Mouse (Mus musculus) intestine, embryonic 15.5 days (tissue): ENCODE results near the gene Sgip1. TPM values are rescaled to one million over a fixed set of nuclear protein-coding genes. Genes with fewer than 3 reads are reported as not detected.

Source experiments
- ATAC-seq: fragments of 200-750 bp; cut with Nextera tagmentation; 2 replicates; pipeline ENCODE4 v1.8.0; 2017; ENCODE audit warnings: moderate TSS enrichment, moderate library complexity
- H3K27ac ChIP-seq: fragments of 300-500 bp; sonication (generic); 2 replicates; pipeline ENCODE4 v1.5.1; 2015; ENCODE audit warnings: mild to moderate bottlenecking, inconsistent platforms
- H3K27me3 ChIP-seq: fragments of 300-500 bp; sonication (generic); replicated peaks from 2 replicates; pipeline ENCODE4 v1.6.1; 2015; ENCODE audit warnings: inconsistent platforms
- H3K36me3 ChIP-seq: fragments of 300-500 bp; sonication (generic); 2 replicates; pipeline ENCODE4 v1.6.1; 2015; ENCODE audit warnings: inconsistent platforms
- H3K4me1 ChIP-seq: fragments of 300-500 bp; sonication (generic); replicated peaks from 2 replicates; pipeline ENCODE4 v1.6.1; 2015; ENCODE audit warnings: inconsistent platforms
- H3K4me2 ChIP-seq: fragments of 300-500 bp; sonication (generic); replicated peaks from 2 replicates; pipeline ENCODE4 v1.6.1; 2015; ENCODE audit warnings: mild to moderate bottlenecking, inconsistent platforms
- H3K4me3 ChIP-seq: fragments of 300-500 bp; sonication (generic); replicated peaks from 2 replicates; pipeline ENCODE4 v1.5.1; 2015; ENCODE audit warnings: inconsistent platforms
- H3K9ac ChIP-seq: fragments of 300-500 bp; sonication (generic); 2 replicates; pipeline ENCODE4 v1.6.1; 2015; ENCODE audit warnings: inconsistent platforms
- H3K9me3 ChIP-seq: fragments of 300-500 bp; sonication (generic); 2 replicates; pipeline ENCODE4 v1.6.1; 2016; ENCODE audit warnings: inconsistent platforms
- WGBS: fragments of 180-500 bp; shearing (Covaris S2); methylation state at CpG from one replicate; pipeline ENCODE4 v1.1.7; 2015; 5-methylcytosine and 5-hydroxymethylcytosine counted together
- polyA plus RNA-seq: library from polyadenylated mRNA; unstranded; fragments of >200 nt; fragmentation: Nextera tagmentation; extraction: Ambion mirVana; gene quantifications from 2 replicates; pipeline ENCODE4 v1.2.1, GENCODE M21; 2015

Gene Sgip1
- polyA plus RNA-seq, 1 experiment from 2014 or later: 9.9 TPM

- Histone ChIP-seq H3K27ac (peak overlapping the region; percentile 24; the same call in 1 of the 2 replicates), H3K4me3 (peak overlapping the region; percentile 47), H3K4me1 (0 out of 2 replicates have a peak, but pooled peaks cover 12% of the 10 kb centered on the region), H3K9ac (peak overlapping the region; percentile 50), H3K36me3 (no peaks in the 10 kb centered on the region), H3K27me3 (no peaks in the 10 kb centered on the region), H3K9me3 (no peaks in the 10 kb centered on the region), H3K4me2 (peak overlapping the region; percentile 96)
- under 1% methylated on average over 41 of the region's 41 CpGs for WGBS
- peak; percentile 71 for ATAC-seq
These were observed 18.2 kb downstream of the Sgip1 start for GRCm38 (mm10) chr4:102759095-102759890.

GRCm38 (mm10) chr4:102760042-102760821 is 19.1 kb downstream of the Sgip1 start:
- Histone ChIP-seq H3K4me1 (0 out of 2 replicates have a peak, but pooled peaks cover 12% of the 10 kb centered on the region), H3K27ac (0 out of 2 replicates have a peak overlapping the region, but pooled peaks have one; percentile 25), H3K36me3 (no peaks in the 10 kb centered on the region), H3K9me3 (no peaks in the 10 kb centered on the region), H3K9ac (0 out of 2 replicates have a peak overlapping the region, but pooled peaks have one; percentile 50), H3K4me2 (peak overlapping the region; percentile 96), H3K27me3 (no peaks in the 10 kb centered on the region), H3K4me3 (peak overlapping the region; percentile 47)
- 2% methylated on average over 25 of the region's 25 CpGs for WGBS
- ATAC-seq: peak; percentile 93

GRCm38 (mm10) chr4:102762075-102762474 is 21.0 kb downstream of the Sgip1 start:
- H3K4me3 ChIP-seq: no peak overlapping the region
- no peak overlapping the region for H3K9ac ChIP-seq
- no peak overlapping the region for H3K4me2 ChIP-seq
- no peak overlapping the region for H3K27ac ChIP-seq
- 0 out of 2 replicates have a peak, but pooled peaks cover 12% of the 10 kb centered on the region for H3K4me1 ChIP-seq
- H3K27me3 ChIP-seq: no peaks in the 10 kb centered on the region
- H3K9me3 ChIP-seq: no peaks in the 10 kb centered on the region
- ATAC-seq: no peak
- WGBS: 77% methylated on average over 7 of the region's 7 CpGs
- no peaks in the 10 kb centered on the region for H3K36me3 ChIP-seq

- H3K9ac ChIP-seq: no peak overlapping the region
- WGBS: 51% methylated on average over 1 of the region's 1 CpGs
- no peak overlapping the region for H3K4me3 ChIP-seq
- no peaks in the 10 kb centered on the region for H3K4me1 ChIP-seq
- no peak overlapping the region for H3K4me2 ChIP-seq
- H3K27ac ChIP-seq: no peak overlapping the region
- no peak for ATAC-seq
- H3K36me3 ChIP-seq: no peaks in the 10 kb centered on the region
- H3K27me3 ChIP-seq: no peaks in the 10 kb centered on the region
- no peaks in the 10 kb centered on the region for H3K9me3 ChIP-seq
These were observed 28.0 kb downstream of the Sgip1 start for GRCm38 (mm10) chr4:102769070-102769469.

- H3K4me3 ChIP-seq: no peak overlapping the region
- H3K9ac ChIP-seq: no peak overlapping the region
- no peaks in the 10 kb centered on the region for H3K36me3 ChIP-seq
- 74% methylated on average over 6 of the region's 6 CpGs for WGBS
- no peaks in the 10 kb centered on the region for H3K9me3 ChIP-seq
- no peak overlapping the region for H3K4me2 ChIP-seq
- ATAC-seq: no peak
- H3K27ac ChIP-seq: no peak overlapping the region
- no peaks in the 10 kb centered on the region for H3K27me3 ChIP-seq
- H3K4me1 ChIP-seq: no peaks in the 10 kb centered on the region
These were observed 28.8 kb downstream of the Sgip1 start for GRCm38 (mm10) chr4:102769936-102770335.

- no peaks in the 10 kb centered on the region for H3K27me3 ChIP-seq
- no peaks in the 10 kb centered on the region for H3K9me3 ChIP-seq
- H3K4me1 ChIP-seq: no peaks in the 10 kb centered on the region
- no peak for ATAC-seq
- no peaks in the 10 kb centered on the region for H3K36me3 ChIP-seq
- no peak overlapping the region for H3K9ac ChIP-seq
- no peak overlapping the region for H3K4me2 ChIP-seq
- WGBS: 83% methylated on average over 5 of the region's 5 CpGs
- H3K27ac ChIP-seq: no peak overlapping the region
- H3K4me3 ChIP-seq: no peak overlapping the region
These were observed 30.7 kb downstream of the Sgip1 start for GRCm38 (mm10) chr4:102771598-102772357.

- Histone ChIP-seq H3K4me1 (no peaks in the 10 kb centered on the region), H3K4me2 (no peak overlapping the region), H3K9ac (no peak overlapping the region), H3K27me3 (no peaks in the 10 kb centered on the region), H3K4me3 (no peak overlapping the region), H3K9me3 (no peaks in the 10 kb centered on the region), H3K27ac (no peak overlapping the region), H3K36me3 (no peaks in the 10 kb centered on the region)
- no peak for ATAC-seq
- WGBS: 89% methylated on average over 3 of the region's 3 CpGs
These were observed 32.1 kb downstream of the Sgip1 start for GRCm38 (mm10) chr4:102773225-102773624.

- H3K9me3 ChIP-seq: no peaks in the 10 kb centered on the region
- ATAC-seq: no peak
- H3K9ac ChIP-seq: no peak overlapping the region
- H3K27me3 ChIP-seq: no peaks in the 10 kb centered on the region
- 90% methylated on average over 1 of the region's 1 CpGs for WGBS
- H3K36me3 ChIP-seq: no peaks in the 10 kb centered on the region
- H3K4me2 ChIP-seq: no peak overlapping the region
- H3K27ac ChIP-seq: no peak overlapping the region
- H3K4me1 ChIP-seq: no peaks in the 10 kb centered on the region
- no peak overlapping the region for H3K4me3 ChIP-seq
These were observed 32.7 kb downstream of the Sgip1 start for GRCm38 (mm10) chr4:102773841-102774240.

- H3K9ac ChIP-seq: no peak overlapping the region
- H3K4me1 ChIP-seq: no peaks in the 10 kb centered on the region
- H3K4me3 ChIP-seq: no peak overlapping the region
- ATAC-seq: no peak
- no peaks in the 10 kb centered on the region for H3K36me3 ChIP-seq
- H3K4me2 ChIP-seq: no peak overlapping the region
- no peaks in the 10 kb centered on the region for H3K9me3 ChIP-seq
- no peaks in the 10 kb centered on the region for H3K27me3 ChIP-seq
- WGBS: 55% methylated on average over 1 of the region's 1 CpGs
- no peak overlapping the region for H3K27ac ChIP-seq
These were observed 33.5 kb downstream of the Sgip1 start for GRCm38 (mm10) chr4:102774549-102774948.

- H3K27me3 ChIP-seq: no peaks in the 10 kb centered on the region
- H3K36me3 ChIP-seq: no peaks in the 10 kb centered on the region
- H3K9ac ChIP-seq: no peak overlapping the region
- H3K9me3 ChIP-seq: no peaks in the 10 kb centered on the region
- no peak for ATAC-seq
- H3K4me3 ChIP-seq: no peak overlapping the region
- H3K4me2 ChIP-seq: no peak overlapping the region
- 68% methylated on average over 2 of the region's 2 CpGs for WGBS
- H3K27ac ChIP-seq: no peak overlapping the region
- H3K4me1 ChIP-seq: no peaks in the 10 kb centered on the region
These were observed 34.6 kb downstream of the Sgip1 start for GRCm38 (mm10) chr4:102775596-102776270.

GRCm38 (mm10) chr4:102779902-102780301 is 38.8 kb downstream of the Sgip1 start:
- Histone ChIP-seq H3K4me1 (0 out of 2 replicates have a peak, but pooled peaks cover 4% of the 10 kb centered on the region), H3K36me3 (no peaks in the 10 kb centered on the region), H3K4me2 (no peak overlapping the region), H3K4me3 (no peak overlapping the region), H3K9me3 (no peaks in the 10 kb centered on the region), H3K9ac (no peak overlapping the region), H3K27ac (no peak overlapping the region), H3K27me3 (no peaks in the 10 kb centered on the region)
- no peak for ATAC-seq
- 48% methylated on average over 6 of the region's 6 CpGs for WGBS
